Mouse (Mus musculus) cerebellum, adult 2 months (tissue): ENCODE data around the gene Ggnbp2.

Experiments
- CTCF ChIP-seq: fragments of 200-500 bp; IDR thresholded peaks from 2 replicates; pipeline ENCODE4 v1.5.1; 2011; ENCODE audit warnings: low read depth, mild to moderate bottlenecking, control low read depth, low read length, moderate library complexity, borderline replicate concordance; ENCODE audit not compliant: insufficient read depth
- POLR2A ChIP-seq: fragments of 200-500 bp; IDR thresholded peaks from 2 replicates; pipeline ENCODE4 v1.6.1; 2011; ENCODE audit warnings: low read length, control low read depth, borderline replicate concordance; ENCODE audit not compliant: insufficient read depth

DNA sequence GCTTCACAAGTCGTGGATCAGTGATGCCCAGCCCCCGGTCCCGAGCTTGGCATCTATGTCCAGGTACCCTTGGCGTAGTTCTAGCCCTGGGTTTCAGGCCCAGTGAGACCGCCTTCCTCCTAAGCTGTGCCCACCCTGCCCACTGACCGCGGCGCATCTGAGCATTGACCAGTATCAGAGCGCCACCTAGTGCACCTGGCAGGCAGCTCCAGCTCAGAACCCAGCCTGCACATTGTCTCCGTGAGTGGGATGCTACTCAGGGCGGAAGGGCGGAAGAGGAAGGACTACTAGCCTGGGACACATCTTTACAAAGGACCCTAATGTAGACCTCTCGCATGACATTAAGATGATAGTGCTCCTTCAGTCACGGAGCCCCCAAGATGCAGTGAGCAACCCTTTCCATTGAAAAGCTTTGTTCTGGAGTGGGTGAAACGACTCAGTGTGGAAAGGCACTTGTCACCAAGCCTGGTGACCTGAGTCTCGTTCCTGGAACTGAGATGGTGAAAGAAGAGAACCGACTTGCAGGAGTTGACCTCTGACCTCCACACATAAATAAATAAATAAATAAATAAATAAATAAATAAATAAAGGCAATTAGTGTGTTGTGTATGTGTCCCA, 76.0 kb downstream of the Ggnbp2 start:
- peak; percentile 99 for TF ChIP-seq CTCF
- TF ChIP-seq POLR2A, result no peak
